Mouse (Mus musculus): ENCODE data around the gene Srp54c.
"Not testable (repeated sequence)": the region's sequence is repeated elsewhere in the genome, so short reads cannot be mapped to it uniquely, and the experiment has no call there.

Gene Srp54c

DNA sequence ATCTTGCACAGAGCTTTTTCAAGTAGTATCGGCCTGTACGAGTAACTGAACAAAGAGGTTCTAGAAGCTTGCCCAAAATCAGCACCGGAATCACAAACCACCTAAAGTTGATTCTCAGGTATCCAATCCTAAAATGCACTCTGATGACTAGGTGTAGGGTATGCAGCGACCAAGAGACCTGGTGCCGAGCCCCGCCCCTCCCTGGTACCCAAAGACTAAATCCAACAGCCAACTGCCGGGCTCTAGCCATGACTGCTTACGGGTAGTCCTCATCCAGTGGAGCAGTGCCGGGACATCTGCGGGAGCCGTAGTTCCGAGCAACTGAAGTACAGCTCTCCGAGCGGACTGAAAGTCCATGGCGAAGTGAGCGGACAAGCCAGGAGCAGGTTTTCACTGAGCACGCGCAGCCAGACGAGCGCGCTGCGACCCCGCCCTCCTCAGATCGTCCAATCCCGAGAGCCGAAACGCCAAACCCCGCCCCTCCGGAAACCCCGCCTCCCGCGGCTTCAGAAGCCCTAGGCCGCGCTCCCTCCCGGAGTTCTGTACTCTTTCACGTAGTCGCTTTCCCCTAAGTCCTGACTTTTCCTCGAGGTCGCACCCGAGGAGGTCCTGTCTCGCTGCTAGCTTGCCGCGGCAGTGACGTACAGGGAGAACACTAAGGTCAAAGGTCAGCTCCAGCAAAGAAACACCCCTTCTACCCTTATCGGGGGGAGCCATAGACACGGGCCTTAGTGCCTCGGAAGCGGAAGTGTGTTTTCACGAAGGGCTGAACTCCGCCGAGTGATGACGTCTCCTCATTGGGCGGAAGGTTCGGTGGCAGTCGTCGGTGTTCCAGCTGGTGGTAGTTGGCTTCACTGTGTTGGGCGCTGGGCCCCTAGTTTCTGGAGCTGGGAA is at the start of gene Srp54c:
Gene Srp54c (plus strand): TSS at position 543 of the 894 bp plus-strand sequence.
- DNase-seq = not testable (repeated sequence)

DNA sequence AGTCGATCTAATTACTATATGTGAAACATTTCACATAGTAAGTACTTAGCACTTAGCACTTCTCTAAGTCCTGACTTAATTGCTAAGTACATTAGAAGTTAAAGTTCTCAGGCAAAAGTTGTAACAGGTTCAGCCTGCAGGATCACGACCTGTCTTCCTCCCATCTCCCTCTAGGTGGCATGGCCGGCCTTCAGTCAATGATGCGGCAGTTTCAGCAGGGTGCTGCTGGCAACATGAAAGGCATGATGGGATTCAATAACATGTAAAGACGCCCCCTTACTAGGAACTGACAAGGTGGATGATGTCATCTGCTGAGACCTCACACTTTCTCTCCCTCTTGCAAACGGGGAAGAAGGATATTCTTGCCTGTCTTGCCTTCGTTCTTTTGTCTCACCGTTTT is 42.3 kb upstream of the Srp54c start:
- DNase-seq = not testable (repeated sequence)

DNA sequence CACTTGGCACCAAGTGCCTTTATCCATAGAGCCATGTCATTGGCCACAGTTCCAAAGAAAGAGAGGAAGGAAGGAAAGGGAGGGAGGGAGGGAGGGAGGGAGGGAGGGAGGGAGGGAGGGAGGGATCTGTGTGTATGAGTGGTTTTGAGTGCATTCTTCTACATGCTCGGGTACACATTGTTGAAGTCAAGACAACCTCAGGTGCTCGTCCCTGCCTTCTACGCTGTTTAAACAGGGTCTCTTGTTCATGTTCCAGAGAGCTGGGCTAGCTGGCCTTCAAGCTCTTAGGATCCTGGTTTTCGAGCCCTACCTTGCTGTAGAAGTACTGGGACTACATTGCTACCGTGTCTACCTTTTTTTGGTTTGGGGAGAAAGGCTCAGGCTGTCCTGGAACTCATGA is 40.8 kb upstream of the Srp54c start:
- DNase-seq = not testable (repeated sequence)

DNA sequence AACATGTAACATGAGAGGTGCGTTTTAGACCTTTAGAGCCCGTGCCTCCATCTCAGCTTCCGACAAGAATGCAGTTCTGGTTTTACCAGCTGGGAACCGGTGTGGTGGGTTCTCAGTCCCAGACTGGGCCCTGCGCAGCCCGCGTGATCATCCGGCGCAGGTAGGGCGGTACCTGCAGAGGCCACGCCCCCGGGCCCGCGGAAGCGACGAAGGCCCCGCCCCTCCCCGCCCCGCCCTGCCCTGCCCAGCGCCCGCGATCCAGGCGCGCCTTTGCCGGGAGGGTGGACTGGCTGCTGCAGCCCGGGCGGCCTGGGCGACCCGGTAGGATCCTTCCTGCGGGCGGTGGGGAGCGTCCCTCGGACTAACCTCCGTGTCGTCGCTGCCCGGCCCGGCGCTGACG is 30.7 kb upstream of the Srp54c start, which contains the start of gene 1700047I17Rik2:
Gene 1700047I17Rik2 (plus strand): TSS at position 287 of the 400 bp plus-strand sequence.
- DNase-seq = not testable (repeated sequence)

DNA sequence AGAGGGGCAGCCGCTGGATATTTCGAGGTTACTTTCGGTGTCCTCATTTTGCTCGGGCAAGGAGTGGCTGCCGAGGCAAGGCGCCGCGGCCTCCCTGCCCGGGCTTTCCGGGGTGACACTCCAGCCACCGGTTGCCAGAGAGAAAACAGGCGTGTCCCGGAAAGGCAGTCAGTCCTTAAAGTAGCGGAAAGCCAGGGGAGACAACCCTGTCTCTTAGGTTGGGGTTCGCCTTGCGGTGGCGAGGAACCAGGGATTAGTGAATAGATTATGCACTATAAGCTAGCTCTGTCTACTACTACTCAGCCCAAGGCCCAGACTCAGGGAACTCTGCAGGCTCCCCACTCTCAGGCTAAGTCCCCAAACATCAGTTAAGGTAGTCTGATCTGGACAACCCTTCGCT is 30.2 kb upstream of the Srp54c start:
- DNase-seq = not testable (repeated sequence)

DNA sequence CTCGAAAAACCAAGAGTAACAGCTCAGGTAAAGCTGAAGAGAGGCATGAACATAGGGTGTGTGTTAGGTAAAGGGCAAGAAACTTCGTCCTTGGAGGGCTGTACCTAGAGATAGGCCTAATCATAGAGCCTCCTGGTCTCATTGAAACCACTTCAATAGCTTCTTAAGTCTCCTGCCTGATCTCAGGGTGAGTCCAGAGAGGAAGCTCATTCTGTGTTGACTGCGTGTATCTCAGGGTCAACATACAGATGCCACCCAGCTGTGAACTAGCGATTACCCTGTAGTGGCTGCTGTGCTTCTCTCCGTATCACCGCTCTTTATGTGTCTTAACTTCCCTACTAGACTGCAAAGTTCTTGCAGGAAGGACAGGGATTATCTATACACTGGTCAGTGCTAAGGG is 17.0 kb upstream of the Srp54c start:
- DNase-seq = not testable (repeated sequence)

DNA sequence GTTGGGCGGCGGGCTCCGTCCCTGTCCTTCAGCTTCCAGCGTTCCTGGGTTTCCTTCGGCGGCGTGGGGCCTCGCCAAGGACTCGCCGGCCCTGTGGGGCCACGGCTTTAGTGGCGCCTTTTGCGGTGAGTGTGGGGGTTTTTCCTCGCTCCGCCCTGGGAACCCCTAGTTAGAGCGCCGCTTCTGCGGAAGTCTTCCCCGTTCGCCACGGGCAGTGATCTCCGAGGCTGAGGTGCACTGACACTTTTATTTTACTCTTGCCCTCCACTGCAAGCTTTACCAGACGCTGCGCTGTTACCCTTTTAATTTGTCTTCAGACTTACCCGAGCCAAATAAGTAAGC is 523 bp downstream of the Srp54c start:
- DNase-seq = peak; percentile 4 to 5

DNA sequence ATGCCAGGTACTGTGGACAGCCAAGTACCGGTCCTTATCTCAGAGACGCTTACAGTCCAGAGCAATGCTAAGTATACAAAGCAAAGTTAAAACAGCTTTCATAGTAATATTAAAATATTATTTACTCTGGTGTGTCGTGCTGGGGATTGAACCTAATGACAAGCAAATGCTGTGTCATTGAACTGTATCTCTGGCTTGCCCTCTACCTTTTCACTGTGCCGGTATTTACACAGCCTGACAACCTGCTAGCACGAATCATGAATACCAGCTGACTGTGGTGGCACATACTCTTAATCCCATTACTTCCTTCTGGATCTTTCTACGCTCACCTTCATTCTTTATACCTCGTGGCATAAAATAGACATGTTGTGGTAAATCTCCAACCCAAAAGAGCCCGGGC is 12.3 kb downstream of the Srp54c start:
- DNase-seq = not testable (repeated sequence)

DNA sequence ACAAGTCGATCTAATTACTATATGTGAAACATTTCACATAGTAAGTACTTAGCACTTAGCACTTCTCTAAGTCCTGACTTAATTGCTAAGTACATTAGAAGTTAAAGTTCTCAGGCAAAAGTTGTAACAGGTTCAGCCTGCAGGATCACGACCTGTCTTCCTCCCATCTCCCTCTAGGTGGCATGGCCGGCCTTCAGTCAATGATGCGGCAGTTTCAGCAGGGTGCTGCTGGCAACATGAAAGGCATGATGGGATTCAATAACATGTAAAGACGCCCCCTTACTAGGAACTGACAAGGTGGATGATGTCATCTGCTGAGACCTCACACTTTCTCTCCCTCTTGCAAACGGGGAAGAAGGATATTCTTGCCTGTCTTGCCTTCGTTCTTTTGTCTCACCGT is 32.0 kb downstream of the Srp54c start:
- DNase-seq = not testable (repeated sequence)

DNA sequence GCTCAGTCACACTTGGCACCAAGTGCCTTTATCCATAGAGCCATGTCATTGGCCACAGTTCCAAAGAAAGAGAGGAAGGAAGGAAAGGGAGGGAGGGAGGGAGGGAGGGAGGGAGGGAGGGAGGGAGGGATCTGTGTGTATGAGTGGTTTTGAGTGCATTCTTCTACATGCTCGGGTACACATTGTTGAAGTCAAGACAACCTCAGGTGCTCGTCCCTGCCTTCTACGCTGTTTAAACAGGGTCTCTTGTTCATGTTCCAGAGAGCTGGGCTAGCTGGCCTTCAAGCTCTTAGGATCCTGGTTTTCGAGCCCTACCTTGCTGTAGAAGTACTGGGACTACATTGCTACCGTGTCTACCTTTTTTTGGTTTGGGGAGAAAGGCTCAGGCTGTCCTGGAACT is 33.4 kb downstream of the Srp54c start:
- DNase-seq = not testable (repeated sequence)

DNA sequence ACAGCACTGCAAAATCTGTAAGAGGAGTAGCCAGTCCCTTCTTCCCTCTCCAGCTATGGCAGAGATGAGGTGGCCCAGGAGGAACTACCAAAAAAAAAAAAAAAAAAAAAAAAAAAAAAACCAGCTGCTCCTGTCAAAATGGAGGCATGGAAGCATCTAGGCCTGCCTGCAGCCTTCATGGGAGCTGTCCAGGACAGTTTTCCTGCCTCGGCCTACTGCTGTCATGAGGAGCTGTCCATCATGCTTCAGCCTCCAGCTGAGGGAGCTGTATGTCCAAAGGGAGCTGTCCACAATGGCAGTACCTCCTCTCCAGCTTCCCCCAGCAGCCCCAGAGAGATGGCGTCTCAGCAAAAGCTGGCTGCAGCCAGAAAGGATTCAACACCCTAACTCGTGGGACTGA is 42.3 kb downstream of the Srp54c start:
- DNase-seq = no peak

DNA sequence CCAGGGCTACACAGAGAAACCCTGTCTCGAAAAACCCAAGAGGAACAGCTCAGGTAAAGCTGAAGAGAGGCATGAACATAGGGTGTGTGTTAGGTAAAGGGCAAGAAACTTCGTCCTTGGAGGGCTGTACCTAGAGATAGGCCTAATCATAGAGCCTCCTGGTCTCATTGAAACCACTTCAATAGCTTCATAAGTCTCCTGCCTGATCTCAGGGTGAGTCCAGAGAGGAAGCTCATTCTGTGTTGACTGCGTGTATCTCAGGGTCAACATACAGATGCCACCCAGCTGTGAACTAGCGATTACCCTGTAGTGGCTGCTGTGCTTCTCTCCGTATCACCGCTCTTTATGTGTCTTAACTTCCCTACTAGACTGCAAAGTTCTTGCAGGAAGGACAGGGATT is 47.6 kb downstream of the Srp54c start:
- DNase-seq = not testable (repeated sequence)

DNA sequence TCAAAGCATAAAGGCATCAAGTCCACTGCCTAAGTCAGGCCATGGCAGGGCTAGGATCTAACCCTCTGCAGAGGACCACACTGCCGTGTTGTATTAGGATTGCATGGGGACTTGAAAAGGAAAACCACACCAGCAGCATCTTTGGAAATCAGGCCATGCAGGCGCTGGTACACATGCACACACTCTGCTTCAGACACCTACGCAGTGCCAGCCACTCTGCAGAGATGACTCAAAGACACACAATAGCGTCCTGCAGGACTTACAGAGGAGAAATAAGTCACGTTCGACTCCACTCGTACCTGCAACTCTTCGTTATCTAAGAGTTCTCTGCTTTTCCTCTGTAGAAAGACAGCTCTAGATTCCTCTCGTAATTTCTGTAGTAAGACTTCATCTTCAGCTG is 68.1 kb downstream of the Srp54c start:
- DNase-seq = no peak

DNA sequence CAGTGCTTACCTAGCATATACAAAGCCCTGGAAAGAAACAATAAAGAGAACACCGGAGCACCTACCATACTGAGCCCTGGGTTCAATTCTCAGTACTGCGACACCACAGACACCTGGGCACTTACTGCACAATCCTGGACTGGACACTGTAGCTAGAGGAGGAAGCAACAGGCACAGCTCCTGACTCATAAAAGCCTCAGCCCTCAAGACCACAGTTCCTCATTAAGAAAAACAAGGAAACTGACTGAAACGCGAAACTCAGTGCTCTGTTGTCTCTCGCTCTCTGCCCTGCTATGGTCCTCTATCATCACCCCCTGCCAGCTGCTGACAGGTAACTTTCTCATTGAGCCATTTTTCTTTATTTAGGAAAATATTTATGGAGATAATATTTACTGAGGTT is 69.4 kb downstream of the Srp54c start, which contains the start of gene 1110008L16Rik:
Gene 1110008L16Rik (plus strand): TSS at position 242 of the 400 bp plus-strand sequence.
- no peak for DNase-seq

DNA sequence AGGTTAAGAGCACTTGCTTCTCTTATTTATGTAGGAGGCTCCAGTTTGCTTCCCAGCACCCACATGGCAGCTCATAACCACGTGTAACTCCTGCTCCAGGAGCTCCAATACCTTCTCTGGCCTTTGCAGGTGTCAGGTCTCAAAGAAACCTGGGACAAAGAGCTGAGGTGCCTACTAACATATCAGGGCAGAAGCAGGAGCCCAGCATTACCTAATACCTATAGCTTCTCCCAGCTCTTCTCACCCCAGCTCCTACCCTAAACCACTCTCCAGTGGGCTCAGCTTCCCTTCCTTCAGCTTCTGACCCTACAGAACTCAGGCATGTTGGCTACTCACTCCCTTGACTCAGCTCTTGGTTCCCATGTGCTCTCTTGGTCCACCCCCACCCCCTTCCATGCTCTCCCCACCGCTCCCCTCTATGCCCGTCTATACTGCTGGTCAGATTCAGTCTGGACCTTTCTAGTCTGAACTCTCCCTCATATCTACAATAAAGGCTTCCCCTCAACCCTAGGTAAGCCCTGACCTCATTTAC is 70.9 kb downstream of the Srp54c start:
- DNase-seq = no peak

DNA sequence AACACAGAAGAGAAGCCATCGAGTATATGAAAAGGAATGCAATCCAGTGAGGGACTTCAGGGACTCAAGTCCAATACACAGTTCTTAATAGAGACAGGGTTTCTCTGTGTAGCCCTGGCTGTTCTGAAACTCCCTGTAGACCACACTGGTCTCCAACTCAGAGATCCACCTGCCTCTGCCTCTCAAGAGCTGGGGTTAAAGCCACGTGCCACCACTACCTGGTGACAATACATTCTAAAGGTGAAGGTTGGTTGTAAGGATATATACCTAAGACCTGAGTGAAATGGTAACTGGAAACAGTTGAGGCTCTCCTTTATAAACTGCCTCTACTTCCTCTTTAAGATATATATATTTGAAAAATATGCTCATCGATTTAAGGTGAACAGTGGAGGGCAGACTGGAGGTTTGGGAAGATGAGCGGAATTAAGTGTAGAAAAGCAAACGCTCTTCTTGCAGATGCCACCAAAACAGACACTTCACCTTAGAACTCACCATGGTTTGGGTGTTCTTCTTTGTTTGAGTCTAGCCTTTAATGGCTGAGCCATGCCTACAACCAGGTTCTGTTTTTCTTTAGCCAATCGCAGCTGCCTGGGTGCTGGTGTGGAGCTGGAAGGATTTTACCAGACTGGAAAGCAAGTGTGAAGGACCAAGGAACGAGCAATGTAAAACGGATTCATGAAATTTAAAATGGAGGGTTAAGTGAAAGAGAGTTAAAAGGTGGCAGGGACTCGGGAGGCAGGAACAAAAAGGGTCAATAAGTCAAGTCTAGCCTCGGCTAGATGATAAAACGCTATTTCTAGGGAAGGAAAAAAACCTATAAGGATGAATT is 71.7 kb downstream of the Srp54c start:
- DNase-seq = peak in 1 of 2 experiments; percentile 24

DNA sequence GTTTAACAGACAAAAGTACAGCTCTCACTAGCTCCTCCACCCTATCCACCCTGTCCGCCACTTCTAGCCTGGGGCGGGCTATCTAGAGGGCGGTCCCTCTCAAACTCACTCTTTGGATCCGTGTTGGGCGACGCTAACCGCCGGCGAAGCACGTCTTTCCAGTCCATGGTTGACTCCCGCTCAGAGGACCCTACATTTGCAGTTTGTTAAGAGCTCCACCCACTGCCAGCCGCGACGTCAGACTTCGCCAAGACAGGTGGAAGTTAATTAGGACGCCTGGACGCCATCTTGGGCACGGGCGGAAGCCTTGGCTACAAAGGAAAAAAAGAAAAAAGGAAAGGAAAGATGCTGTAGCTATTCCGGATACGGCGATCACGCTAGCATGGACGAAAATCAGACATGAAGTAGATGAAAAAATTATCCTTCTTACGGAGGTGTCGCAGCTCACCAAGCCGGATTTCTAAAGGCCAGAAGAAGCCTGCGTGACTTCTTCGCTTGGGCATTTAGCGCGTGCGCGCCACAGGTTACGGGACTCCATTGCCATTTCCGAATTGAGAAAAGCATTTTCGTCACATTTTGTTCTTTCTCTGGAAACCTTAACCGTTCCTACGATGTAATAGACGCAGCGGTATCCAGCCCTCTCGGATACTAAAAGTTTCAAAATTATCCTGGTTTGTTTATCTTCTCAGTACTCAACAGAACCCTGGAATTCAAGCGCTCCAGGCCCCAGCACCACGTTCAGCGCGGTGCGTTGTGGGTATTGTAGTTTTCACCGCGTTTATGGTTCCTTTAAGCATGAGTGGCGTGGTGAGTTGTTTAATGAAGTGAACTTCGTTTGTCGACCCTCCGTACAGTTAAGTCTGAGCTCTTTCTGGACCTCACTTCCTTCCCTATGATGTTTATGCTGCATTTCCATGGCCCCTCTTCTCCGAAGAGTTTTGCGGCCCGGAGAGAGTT is 72.8 kb downstream of the Srp54c start, which contains the start of gene Ppp2r3c:
Gene Ppp2r3c (minus strand): TSS at position 514 of the 957 bp plus-strand sequence.
- DNase-seq = peak; percentile 91 to 94

DNA sequence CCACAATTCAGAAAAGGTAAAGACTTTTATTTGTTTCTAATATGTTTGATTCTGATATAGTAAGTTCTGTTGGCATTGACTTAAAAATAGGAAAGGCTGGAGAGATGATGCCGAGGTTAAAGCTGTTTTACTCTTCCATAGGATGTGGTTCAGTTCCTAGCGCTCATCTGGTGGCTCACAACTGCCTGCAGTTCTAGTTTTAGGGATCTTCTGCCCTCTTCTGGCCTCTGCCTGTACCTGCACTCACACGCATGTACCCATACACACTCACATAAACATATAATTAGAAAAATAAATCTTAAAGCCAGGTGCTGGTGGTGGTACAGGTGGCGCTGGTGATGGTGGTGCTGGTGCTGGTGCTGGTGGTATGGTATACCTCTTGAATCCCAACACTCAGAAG is 76.4 kb downstream of the Srp54c start:
- no peak for DNase-seq

DNA sequence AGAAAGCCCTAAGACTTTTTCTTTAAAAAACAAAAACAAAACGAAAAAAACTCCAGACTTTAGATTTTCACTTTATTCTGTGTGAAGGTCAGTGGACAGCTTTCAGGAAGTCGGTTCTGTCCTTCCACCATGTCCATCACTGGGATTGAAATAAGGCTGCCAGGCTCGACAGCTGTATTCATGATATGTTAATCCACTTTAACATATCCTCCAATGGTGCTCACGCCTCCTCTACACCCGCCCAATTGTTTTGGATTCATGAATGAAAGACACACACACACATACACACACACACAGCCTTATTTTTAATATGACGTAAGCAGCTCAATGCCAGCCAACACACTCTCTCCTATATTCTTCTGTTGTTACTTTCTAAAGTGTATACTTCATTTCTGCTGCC is 77.6 kb downstream of the Srp54c start:
- no peak for DNase-seq

DNA sequence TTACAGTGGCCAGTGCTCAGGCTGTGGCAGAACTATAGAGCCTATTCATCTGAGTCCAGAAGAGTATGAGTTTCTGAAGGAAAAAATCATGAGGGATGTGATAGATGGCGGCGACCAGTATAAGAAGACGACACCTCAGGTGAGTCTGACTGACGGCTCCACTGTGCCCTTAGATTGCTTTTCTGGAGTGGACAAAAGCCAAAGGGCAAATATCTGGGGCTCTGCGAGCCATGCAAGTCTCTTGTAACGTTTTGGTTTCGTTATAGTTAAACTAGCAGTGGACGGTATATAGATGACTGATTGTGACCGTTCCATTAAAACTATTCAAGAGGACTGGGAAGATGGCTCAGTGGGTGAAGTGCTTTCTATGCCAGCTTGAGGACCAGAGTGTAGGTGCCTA is 78.8 kb downstream of the Srp54c start:
- DNase-seq = no peak

DNA sequence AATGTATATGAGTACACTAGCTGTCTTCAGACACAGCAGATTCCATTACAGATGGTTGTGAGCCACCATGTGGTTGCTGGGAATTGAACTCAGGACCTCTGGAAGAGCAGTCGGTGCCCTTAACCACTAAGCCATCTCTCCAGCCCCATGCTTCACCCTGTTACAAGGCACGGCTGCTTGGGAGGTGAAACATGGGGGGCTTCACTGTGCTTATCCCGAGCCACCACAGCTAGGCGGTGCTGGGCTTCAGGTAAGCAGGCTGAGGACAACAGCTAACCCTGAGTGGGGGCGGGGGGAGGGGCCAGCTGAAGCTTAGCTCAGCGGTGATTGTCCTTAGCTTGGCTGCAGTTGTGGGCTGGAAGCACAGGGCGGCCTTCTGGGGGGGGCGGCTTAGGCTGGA is 79.5 kb downstream of the Srp54c start:
- no peak for DNase-seq

DNA sequence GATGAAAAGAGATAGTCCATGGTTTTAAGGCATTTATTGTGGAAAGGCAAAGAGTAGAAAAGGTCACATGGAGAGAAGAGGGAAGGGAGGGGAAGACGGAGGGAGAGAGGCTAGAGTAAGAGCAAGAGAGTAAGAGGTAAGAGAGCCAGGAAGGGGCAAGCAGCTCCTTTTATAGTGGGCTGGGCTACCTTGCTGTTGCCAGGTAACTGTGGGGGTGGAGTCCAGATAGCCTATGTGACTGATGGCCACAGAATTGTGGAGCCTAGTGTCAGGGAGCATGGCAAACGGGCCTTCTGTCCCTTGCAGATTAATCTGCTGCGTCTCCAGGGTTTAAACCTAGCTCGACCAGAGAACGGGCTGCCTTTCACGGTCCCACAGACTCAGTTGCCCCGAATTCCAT is 81.9 kb downstream of the Srp54c start:
- no peak for DNase-seq
